ENCODE assay signal across 10 mouse cellular contexts in the genomic region with DNA sequence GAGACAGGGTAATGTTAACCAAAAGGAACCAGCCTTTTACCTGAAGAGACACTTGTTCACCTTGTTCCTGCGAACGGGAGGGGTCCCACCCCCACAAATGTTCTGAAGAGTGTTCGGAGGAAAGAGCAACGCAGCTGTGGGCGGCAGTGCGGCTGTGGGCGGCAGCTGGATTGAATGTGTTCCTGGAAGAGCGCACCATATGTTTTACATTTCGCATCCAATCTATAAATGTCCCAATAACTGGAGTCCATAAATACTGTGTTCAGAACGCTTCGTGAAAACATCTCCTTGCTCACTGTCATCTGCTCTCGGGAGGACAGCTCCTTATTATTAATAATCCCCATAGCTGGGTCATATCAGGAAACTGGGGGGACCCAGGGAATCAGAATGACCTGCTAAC.
DNase-seq lines count a peak whose midpoint lies in the region; ATAC-seq and TF ChIP-seq lines count a peak whose summit lies in the region.
"Had no signal": no experiment of that assay in that cellular context is flagged by ENCODE, and none has a peak within 500 bp of the region (broad histone marks: within the 10 kb centered on the region; RNA-seq: fewer than 3 reads in every experiment).

No protein-coding gene starts in this region.

- H3K4me3 ChIP-seq in heart, embryonic 14.5 days (ENCODE audit: control insufficient read depth in 1 of 2, insufficient read depth in 1 of 2, low read depth in 1 of 2, low read length in 2 of 2), result no peak overlapping the region
- no peak overlapping the region for H3K4me3 ChIP-seq in midbrain, embryonic 11.5 days (ENCODE audit: low read depth, low read length)
- no peak overlapping the region for H3K4me3 ChIP-seq in midbrain, postnatal 0 days (ENCODE audit: low read depth, low read length)
- H3K4me3 ChIP-seq in lung, postnatal 0 days (ENCODE audit: low read depth, low read length), result no peak overlapping the region

- no peak for ATAC-seq in heart, embryonic 14.5 days (ENCODE audit: insufficient number of reproducible peaks, insufficient read depth, low FRiP score, low read depth)
- no peak for ATAC-seq in midbrain, embryonic 11.5 days (ENCODE audit: low FRiP score)
- ATAC-seq in midbrain, postnatal 0 days (ENCODE audit: low FRiP score), result no peak
- no peak for ATAC-seq in lung, postnatal 0 days

- H3K4me1 ChIP-seq in heart, embryonic 14.5 days (ENCODE audit: control insufficient read depth in 2 of 2, insufficient read depth in 2 of 2, low read length in 2 of 2), result peaks cover 13 to 14% of the 10 kb centered on the region in 2 experiments; a peak in 3 of 4 replicates
- no peaks in the 10 kb centered on the region for H3K4me1 ChIP-seq in midbrain, embryonic 11.5 days (ENCODE audit: control insufficient read depth, insufficient read depth, low read length)
- H3K4me1 ChIP-seq in midbrain, postnatal 0 days (ENCODE audit: insufficient read depth, low read length), result no peaks in the 10 kb centered on the region
- no peaks in the 10 kb centered on the region for H3K4me1 ChIP-seq in lung, postnatal 0 days (ENCODE audit: insufficient read depth, low read depth, low read length)

- H3K36me3 ChIP-seq in heart, embryonic 14.5 days (ENCODE audit: control insufficient read depth, insufficient read depth, low read length), result no peaks in the 10 kb centered on the region
- H3K36me3 ChIP-seq in midbrain, embryonic 11.5 days (ENCODE audit: control insufficient read depth, insufficient read depth, low read length), result no peaks in the 10 kb centered on the region
- H3K36me3 ChIP-seq in midbrain, postnatal 0 days (ENCODE audit: insufficient read depth, low read length), result no peaks in the 10 kb centered on the region
- H3K36me3 ChIP-seq in lung, postnatal 0 days (ENCODE audit: insufficient read depth, low read length), result no peaks in the 10 kb centered on the region

- H3K9ac ChIP-seq in heart, embryonic 14.5 days (ENCODE audit: low read length), result no peak overlapping the region
- no peak overlapping the region for H3K9ac ChIP-seq in midbrain, embryonic 11.5 days (ENCODE audit: low read length)
- no peak overlapping the region for H3K9ac ChIP-seq in midbrain, postnatal 0 days (replicated peaks; ENCODE audit: low read length, poor library complexity, severe bottlenecking)
- H3K9ac ChIP-seq in lung, postnatal 0 days (replicated peaks; ENCODE audit: low read depth), result no peak overlapping the region
- H3K9ac ChIP-seq: liver, postnatal 0 days had no signal

- no peaks in the 10 kb centered on the region for H3K27me3 ChIP-seq in heart, embryonic 14.5 days (ENCODE audit: control insufficient read depth, insufficient read depth, low read length)
- no peaks in the 10 kb centered on the region for H3K27me3 ChIP-seq in midbrain, embryonic 11.5 days (ENCODE audit: control insufficient read depth, insufficient read depth, low read length)
- H3K27me3 ChIP-seq in midbrain, postnatal 0 days (ENCODE audit: insufficient read depth, low read length), result no peaks in the 10 kb centered on the region
- no peaks in the 10 kb centered on the region for H3K27me3 ChIP-seq in lung, postnatal 0 days (replicated peaks; ENCODE audit: insufficient read depth, low read length)

- no peak for TF ChIP-seq EP300 in lung, postnatal 0 days (IDR thresholded peaks at IDR 0.05)

- WGBS in heart, embryonic 14.5 days, result 85% methylated on average over 12 of the region's 12 CpGs
- WGBS in midbrain, embryonic 11.5 days, result 95% methylated on average over 12 of the region's 12 CpGs
- WGBS in midbrain, postnatal 0 days, result 94% methylated on average over 12 of the region's 12 CpGs
- WGBS in lung, postnatal 0 days, result 70% methylated on average over 12 of the region's 12 CpGs

- H3K9me3 ChIP-seq in heart, embryonic 14.5 days (ENCODE audit: control insufficient read depth, low read length), result 0 out of 2 replicates have a peak, but pooled peaks cover 3% of the 10 kb centered on the region
- no peaks in the 10 kb centered on the region for H3K9me3 ChIP-seq in midbrain, embryonic 11.5 days (ENCODE audit: control insufficient read depth, low read length)
- no peaks in the 10 kb centered on the region for H3K9me3 ChIP-seq in midbrain, postnatal 0 days (ENCODE audit: low read length)
- H3K9me3 ChIP-seq in lung, postnatal 0 days (ENCODE audit: low read length), result no peaks in the 10 kb centered on the region

- no peak for TF ChIP-seq CTCF in midbrain, postnatal 0 days (IDR thresholded peaks at IDR 0.05)
- no peak for TF ChIP-seq CTCF in lung, postnatal 0 days (IDR thresholded peaks at IDR 0.05)

- H3K4me2 ChIP-seq in heart, embryonic 14.5 days (ENCODE audit: low read length), result no peak overlapping the region
- no peak overlapping the region for H3K4me2 ChIP-seq in midbrain, embryonic 11.5 days
- H3K4me2 ChIP-seq in midbrain, postnatal 0 days (ENCODE audit: low read depth, low read length, poor library complexity, severe bottlenecking), result no peak overlapping the region
- no peak overlapping the region for H3K4me2 ChIP-seq in lung, postnatal 0 days (replicated peaks; ENCODE audit: low read depth, low read length)

- DNase-seq in heart, adult 9 months (ENCODE audit: low spot score in 2 of 2), result no peak
- DNase-seq in frontal cortex, adult 2 months (ENCODE audit: extremely low spot score in 1 of 2, low spot score in 1 of 2), result peak; percentile 83 to 88
- DNase-seq in left cerebral cortex, adult 8-10 months (ENCODE audit: low spot score in 2 of 2), result peak; percentile 66 to 87
- DNase-seq in right cerebral cortex, postnatal 25 days, result peak; percentile 76
- DNase-seq in midbrain, embryonic 11.5 days (ENCODE audit: low spot score, missing footprints), result no peak
- no peak for DNase-seq in midbrain, postnatal 0 days (ENCODE audit: low spot score)
- no peak for DNase-seq in lung, postnatal 0 days (ENCODE audit: low spot score)
- DNase-seq: kidney, adult 18-20 months; liver, postnatal 0 days had no signal

- peak overlapping the region; percentile 7 to 53; a peak in 3 of 4 replicates for H3K27ac ChIP-seq in heart, embryonic 14.5 days (replicated peaks in 1 of 2; ENCODE audit: control insufficient read depth in 1 of 2, insufficient read depth in 1 of 2, low read depth in 2 of 2, low read length in 2 of 2)
- no peak overlapping the region for H3K27ac ChIP-seq in midbrain, embryonic 11.5 days (ENCODE audit: low read depth, low read length)
- no peak overlapping the region for H3K27ac ChIP-seq in midbrain, postnatal 0 days (ENCODE audit: low read depth, low read length)
- no peak overlapping the region for H3K27ac ChIP-seq in lung, postnatal 0 days (ENCODE audit: low read length)

Comparison
In these comparisons a context has a peak if more than half of its experiments do, and no peak if none do; other contexts are left out.
1. H3K27ac ChIP-seq: peak in heart, embryonic 14.5 days (2 of 2); none in midbrain, embryonic 11.5 days (single experiment), midbrain, postnatal 0 days (single experiment) and lung, postnatal 0 days (single experiment).
2. DNase-seq: peak in frontal cortex, adult 2 months (2 of 2), left cerebral cortex, adult 8-10 months (2 of 2) and right cerebral cortex, postnatal 25 days (single experiment); none in heart, adult 9 months (0 of 2), midbrain, embryonic 11.5 days (single experiment), midbrain, postnatal 0 days (single experiment) and lung, postnatal 0 days (single experiment).